Mouse (Mus musculus) gastrocnemius, adult 2 months (tissue): ENCODE data around the gene Car15. TPM values are rescaled to one million over a fixed set of nuclear protein-coding genes. Genes with fewer than 3 reads are reported as not detected.

Experiments used
- DNase-seq: peaks from one replicate; pipeline ENCODE4 v3.0.0; 2022
- H3K27ac ChIP-seq: fragments of 200-600 bp; 2 replicates; pipeline ENCODE4 v1.8.1; 2022; ENCODE audit warnings: mild to moderate bottlenecking
- H3K4me3 ChIP-seq: fragments of 200-600 bp; 2 replicates; pipeline ENCODE4 v1.8.1; 2022; ENCODE audit warnings: mild to moderate bottlenecking, moderate library complexity
- CTCF ChIP-seq: fragments of 200-600 bp; IDR thresholded peaks from 2 replicates; pipeline ENCODE4 v1.8.1; 2022; ENCODE audit warnings: antibody characterized with exemption, mild to moderate bottlenecking, moderate library complexity
- intact Hi-C: fragments of 180-260 bp; cut with DNase I; formaldehyde crosslinking; loops from one replicate; pipeline ENCODE4 v1.15.1; 2025
- total RNA-seq, 2 experiments: library from RNA; stranded (reverse); gene quantifications; 2 replicates each; pipeline ENCODE4 v1.2.3; 2021

Gene Car15
- total RNA-seq, 2 experiments from 2014 or later: 1.3 to 2.1 TPM

DNA sequence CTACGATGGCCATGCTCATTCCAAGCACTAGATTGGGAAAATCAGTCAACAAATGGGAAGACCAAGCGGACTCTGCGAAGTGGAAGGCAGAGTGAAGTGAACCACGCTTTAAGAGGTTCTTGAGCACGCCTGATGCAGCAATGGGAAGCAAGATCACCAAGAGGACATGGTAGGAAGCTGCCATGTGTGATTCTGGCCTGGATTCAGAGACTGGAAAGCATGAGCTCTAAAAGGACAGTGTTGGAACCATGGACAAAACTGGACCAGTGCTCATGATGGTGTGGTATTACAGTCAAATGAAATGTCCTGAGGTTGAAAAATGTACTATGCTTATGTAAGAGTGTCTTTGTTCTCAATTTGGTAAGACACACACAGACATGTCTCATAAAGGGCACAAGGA, 13.2 kb upstream of the Car15 start:
- intact Hi-C loops: no loop called here
- H3K4me3 ChIP-seq: no peak overlapping the region
- DNase-seq: no peak
- no peak for TF ChIP-seq CTCF
- no peak overlapping the region for H3K27ac ChIP-seq

DNA sequence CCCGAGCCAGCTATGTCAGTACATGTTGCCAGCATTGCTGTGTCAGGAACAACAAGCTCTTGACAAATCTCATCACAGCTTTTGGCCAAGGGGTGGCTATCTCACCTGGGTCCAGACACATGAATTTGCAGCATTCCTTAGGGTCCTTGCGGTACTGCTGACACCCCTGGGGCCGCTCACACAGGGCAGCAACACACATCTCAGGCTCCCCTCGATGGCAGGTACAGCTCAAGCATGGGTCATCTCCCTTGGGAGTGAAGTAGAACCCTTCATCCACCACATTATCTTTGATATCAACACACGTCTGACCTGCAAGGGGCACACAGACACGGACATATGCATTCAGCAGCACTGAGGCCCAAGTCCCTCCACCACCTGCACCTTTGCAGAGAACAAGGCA, 11.3 kb upstream of the Car15 start:
- Histone ChIP-seq H3K4me3 (no peak overlapping the region), H3K27ac (no peak overlapping the region)
- no peak for TF ChIP-seq CTCF
- intact Hi-C loops: no loop called here
- no peak for DNase-seq

DNA sequence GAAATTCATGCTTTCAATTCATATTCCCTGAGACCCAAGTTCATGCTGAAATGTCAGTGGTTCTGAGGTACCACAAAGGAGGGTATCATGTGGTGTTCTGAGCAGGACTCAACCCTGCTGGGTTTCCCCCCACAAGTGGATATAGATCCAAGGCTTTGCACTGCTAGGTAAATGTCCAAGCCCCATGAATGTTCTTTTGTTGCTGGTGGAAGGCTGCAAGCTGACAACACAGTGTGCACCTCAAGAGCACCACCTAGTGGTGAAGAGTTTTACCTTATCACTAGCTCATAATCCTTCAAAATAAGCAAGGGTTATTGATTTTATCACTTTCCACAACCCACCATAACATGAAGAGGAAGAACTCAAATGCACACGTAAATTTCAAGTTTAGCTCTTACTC, 10.8 kb upstream of the Car15 start:
- peak; percentile 30 for DNase-seq
- intact Hi-C loops: no loop called here
- Histone ChIP-seq H3K4me3 (no peak overlapping the region), H3K27ac (no peak overlapping the region)
- TF ChIP-seq CTCF: peak; percentile 85

DNA sequence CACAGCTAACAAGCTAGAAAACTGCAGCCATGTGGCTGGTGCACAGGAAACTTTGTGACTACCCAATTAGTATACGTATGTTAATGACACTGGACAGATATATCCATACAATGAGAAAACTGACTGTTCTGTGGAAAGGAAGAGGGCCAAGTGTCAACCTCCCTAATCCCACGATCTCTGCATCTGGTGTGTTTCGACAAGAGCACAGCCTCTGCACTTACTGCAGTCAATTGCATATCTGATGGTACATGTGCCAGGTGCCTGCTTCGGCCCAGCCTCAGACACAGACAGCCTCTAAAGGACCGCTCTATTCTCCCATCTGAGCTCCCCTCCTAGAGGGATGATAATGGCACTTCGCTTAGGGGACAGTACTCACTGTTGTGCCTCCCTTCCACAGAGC, 10.3 kb upstream of the Car15 start:
- DNase-seq: no peak
- H3K27ac ChIP-seq: no peak overlapping the region
- no peak overlapping the region for H3K4me3 ChIP-seq
- intact Hi-C loops: no loop called here
- no peak for TF ChIP-seq CTCF

DNA sequence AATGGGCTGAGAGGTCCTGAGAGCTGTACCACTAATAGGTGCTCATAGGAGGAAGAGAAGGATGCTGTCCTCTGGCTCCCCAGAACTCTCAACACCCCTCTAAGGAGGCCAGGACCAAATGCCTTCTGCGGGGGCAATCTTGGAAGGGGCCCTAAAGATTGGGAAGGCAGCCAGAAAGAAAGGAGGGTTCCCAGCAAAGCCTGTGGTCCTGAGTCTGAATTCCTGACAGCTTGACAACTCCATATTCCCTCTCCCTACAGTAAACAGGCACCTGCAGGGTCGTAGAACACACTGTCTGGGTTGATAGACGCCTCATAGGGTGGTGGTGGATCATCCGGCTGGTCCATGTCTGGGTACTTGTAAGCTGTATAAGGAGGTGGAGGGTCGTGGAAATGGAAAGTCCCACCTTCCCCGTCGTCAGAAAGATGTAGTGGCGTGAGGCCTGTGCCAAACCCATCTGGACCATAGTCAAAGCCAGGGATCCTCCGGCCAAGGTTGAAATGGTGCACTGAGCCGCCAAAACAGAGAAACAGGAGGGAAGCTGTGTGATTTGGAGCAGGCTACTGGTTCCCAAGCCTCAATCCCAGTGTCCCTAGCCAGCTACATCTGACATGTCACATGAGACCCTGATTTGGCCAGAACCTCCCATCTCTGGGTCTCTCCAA, 5.7 kb upstream of the Car15 start:
- no peak overlapping the region for H3K27ac ChIP-seq
- H3K4me3 ChIP-seq: no peak overlapping the region
- no peak for DNase-seq
- no peak for TF ChIP-seq CTCF
- intact Hi-C loops: no loop called here

DNA sequence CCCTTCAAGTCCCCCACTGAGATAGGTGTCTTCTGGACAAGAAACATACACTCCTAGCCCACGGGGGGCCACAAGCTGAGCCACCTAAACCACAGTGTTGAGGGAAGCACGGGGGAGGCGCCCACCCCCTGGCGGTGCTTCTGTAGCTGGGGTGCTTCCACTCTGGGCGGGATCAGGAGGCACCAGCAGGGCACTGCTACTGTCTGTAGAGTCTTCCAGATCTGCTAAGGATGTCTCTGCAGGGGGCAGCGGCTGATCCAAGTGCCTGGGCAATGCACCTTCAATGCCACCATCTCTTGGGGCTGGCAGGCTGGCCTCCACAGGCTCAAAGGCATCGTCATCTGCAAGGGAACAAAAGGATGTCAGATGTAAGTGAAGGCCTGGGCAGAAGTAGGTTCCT, 4.3 kb upstream of the Car15 start:
- no peak for TF ChIP-seq CTCF
- DNase-seq: no peak

DNA sequence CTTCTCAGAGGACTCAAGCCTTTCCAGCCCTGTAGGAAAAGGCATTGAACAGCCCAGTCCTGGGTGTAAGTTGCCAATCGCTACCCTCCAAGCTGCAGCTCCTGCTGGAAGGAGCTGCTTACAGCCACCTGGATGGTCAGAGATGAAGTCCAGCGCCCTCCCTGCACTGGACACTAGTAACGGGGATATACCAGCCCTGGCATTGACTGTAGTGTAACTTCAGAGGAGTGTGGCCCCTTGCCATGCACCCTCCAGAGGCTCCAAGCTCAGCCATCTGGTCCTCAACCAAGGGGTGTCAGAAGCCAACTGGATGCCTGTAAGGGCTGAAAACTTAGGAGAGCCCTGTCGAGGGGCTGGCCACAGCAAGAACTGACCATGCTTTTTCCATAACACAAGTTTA, 1.8 kb upstream of the Car15 start:
- no peak for TF ChIP-seq CTCF
- no peak overlapping the region for H3K4me3 ChIP-seq
- intact Hi-C loops: no loop called here
- H3K27ac ChIP-seq: no peak overlapping the region
- peak; percentile 84 for DNase-seq

More for the DNA sequence above, 4.3 kb upstream of the Car15 start:
- Histone ChIP-seq H3K27ac (no peak overlapping the region), H3K4me3 (no peak overlapping the region)
- intact Hi-C loops: no loop called here

DNA sequence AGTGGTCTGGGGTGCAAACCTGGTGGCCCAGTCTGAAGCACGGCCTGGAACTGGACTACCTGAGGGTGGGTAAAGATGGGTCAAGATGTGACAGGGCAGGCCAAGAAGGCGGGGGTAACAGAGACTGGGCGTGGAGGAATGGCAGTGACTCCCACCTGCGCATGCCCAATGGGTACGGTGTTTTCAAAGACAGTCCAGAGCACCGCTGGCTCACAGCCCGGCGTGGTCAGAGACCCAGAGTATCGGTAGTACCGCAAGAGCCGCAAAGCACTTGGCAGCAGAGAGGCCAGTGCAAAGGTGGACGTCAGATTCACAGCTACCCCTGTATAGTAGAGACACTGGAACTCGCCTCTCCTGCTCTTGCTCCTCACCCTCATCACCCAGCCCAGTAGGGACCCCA, 2.7 kb downstream of the Car15 start:
- no peak for TF ChIP-seq CTCF
- intact Hi-C loops: no loop called here
- Histone ChIP-seq H3K4me3 (no peak overlapping the region), H3K27ac (no peak overlapping the region)
- no peak for DNase-seq

DNA sequence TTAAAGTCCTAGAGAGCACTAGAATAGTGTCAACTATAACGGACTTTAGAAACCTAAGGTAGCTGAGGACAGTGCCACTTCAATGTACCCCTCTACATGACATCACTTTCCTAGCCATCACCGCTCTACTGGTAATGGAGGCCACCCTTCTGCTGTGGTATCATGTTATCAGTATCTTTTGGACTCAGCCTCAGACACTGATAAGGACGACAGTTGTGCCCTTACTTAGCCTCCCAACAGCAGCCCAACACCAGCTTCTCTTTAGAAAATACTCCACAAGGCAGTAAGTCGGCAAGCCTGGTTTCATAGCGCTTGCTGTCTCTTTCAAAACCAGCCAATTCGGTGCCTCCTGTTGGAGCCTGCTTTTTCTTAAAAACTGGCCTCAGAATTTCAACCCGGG, 3.6 kb downstream of the Car15 start:
- Histone ChIP-seq H3K4me3 (no peak overlapping the region), H3K27ac (no peak overlapping the region)
- intact Hi-C loops: no loop called here
- TF ChIP-seq CTCF: no peak
- DNase-seq: no peak

DNA sequence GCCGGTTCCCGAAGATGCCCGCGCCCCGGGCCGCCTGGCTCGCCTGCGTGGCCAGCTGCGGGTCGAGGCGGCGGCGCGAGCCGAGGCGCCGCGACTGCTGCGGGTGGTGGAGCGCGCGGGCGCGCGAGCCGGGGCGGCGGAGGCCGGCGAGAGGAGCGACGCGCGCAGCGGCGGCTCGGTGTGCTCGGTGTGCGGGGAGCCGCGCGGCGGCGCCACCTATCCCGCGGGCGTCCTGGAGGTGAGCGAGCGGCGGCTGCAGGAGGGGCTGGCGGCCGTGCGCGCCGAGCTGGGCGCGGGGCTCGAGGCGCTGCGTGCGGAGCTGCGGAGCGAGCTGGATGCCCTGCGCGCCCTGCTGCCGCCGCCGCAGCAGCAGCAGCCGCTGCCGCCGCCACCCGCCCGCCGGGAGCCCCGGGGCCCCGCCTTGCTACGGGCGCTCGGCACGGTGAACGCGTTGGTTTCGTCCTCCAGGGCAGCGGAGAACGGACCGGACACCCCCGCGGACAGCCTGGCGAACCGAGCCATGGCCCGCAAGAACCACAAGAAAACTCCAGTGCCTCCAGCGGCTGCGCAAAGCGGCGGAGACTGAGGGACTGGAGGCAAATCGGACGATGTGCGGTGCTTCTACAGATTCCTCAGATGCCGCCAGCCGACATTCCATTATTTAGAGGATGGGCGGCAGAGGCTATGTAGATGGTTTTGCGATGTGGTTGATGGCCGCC, 4.3 kb downstream of the Car15 start:
- intact Hi-C loops: no loop called here
- peak overlapping the region; percentile 72 for H3K4me3 ChIP-seq
- TF ChIP-seq CTCF: peak; percentile 20; the same call in 1 of the 2 replicates
- peak; percentile 45 for DNase-seq
- H3K27ac ChIP-seq: no peak overlapping the region

DNA sequence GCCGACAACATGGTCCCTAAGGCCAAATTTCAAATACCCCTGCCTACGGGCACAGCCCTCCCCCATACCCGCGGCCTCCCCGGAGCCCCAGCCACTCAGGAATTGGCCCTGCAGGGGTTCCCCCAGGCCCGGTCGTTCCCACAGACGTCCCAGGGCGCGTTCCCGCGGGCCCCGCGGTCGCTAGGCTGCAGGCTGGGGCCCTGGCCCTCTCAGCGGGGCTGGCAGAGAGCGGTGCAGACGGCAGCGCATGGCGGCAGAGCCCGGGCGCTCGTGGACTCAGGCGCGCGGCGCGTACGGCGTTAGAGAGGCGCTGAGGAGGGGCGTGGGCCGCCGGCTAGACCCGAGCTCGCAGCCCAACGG, 4.9 kb downstream of the Car15 start:
- no peak for DNase-seq
- no peak for TF ChIP-seq CTCF
- Histone ChIP-seq H3K4me3 (peak overlapping the region; percentile 72), H3K27ac (no peak overlapping the region)
- intact Hi-C loops: no loop called here

DNA sequence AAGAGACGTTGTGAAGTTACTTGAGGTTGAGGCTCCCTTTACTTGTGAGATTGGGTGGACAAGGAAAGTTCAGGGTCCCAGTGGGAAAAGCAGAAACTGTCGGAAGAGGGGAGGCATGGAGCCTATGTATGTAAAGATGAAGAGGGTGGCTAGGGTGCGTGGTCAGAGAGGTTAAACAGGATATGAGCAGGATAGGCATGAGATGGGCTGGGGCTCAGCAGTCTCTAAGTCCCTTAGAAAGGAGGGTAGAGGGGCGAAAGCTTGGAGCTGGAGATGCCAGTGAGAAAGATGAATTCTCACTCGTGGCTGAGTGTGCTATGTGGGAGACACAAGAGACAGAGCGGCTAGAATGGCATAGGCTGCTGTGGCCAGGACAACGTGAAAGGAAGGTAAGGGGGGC, 5.3 kb downstream of the Car15 start, which contains the start of gene B830017H08Rik:
B830017H08Rik (plus strand) TSS at position 301 of the 400 bp plus-strand sequence.
- DNase-seq: no peak
- intact Hi-C loops: no loop called here
- Histone ChIP-seq H3K27ac (no peak within 1 kb of the TSS), H3K4me3 (peak within 1 kb of the TSS; percentile 72)
- no peak for TF ChIP-seq CTCF

DNA sequence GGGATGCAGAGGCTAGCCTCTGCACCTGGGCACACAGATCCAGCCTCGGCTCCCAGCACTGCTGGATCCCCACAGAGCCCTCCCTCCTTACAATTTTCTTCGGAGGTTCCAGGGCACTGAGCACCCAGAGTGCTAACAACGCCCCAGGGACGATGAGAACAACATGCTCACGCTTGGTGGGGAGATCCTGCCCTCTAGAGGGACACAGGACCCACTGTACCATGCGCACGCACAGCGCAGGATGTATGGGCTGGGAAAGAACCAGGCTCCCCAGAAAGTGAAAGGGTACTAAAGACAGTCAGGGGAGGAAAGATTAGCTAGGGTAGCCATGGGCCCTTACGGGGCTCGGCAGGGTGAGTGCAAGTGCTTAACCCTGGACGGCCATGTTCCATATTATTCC, 6.4 kb downstream of the Car15 start:
- no peak for TF ChIP-seq CTCF
- DNase-seq: no peak
- H3K4me3 ChIP-seq: no peak overlapping the region
- H3K27ac ChIP-seq: no peak overlapping the region
- intact Hi-C loops: no loop called here
